Mouse (Mus musculus) hindbrain, embryonic 11.5 days (tissue): Measurements from ENCODE around the gene Thsd1. TPM values are rescaled to one million over a fixed set of nuclear protein-coding genes. Genes with fewer than 3 reads are reported as not detected.
"Not testable (repeated sequence)": the region's sequence is repeated elsewhere in the genome, so short reads cannot be mapped to it uniquely, and the experiment has no call there.

Experiments
- ATAC-seq: fragments of 200-750 bp; cut with Nextera tagmentation; 2 replicates; pipeline ENCODE4 v1.8.0; 2017; ENCODE audit warnings: mild to moderate bottlenecking, moderate TSS enrichment, moderate library complexity; ENCODE audit not compliant: low FRiP score
- DNase-seq: peaks from one replicate; pipeline ENCODE4 v3.0.0-alpha.2; 2015; ENCODE audit warnings: low spot score
- H3K27ac ChIP-seq: fragments of 300-500 bp; sonication (generic); 2 replicates; pipeline ENCODE4 v1.5.1; 2014; ENCODE audit warnings: mild to moderate bottlenecking, low read depth, low read length
- H3K27me3 ChIP-seq: fragments of 300-500 bp; sonication (generic); 2 replicates; pipeline ENCODE4 v1.6.1; 2014; ENCODE audit warnings: mild to moderate bottlenecking, low read length, moderate library complexity, mixed read lengths; ENCODE audit not compliant: control insufficient read depth, insufficient read depth
- H3K36me3 ChIP-seq: fragments of 300-500 bp; sonication (generic); 2 replicates; pipeline ENCODE4 v1.6.1; 2014; ENCODE audit warnings: mild to moderate bottlenecking, low read length, moderate library complexity, mixed read lengths; ENCODE audit not compliant: control insufficient read depth, insufficient read depth
- H3K4me1 ChIP-seq: fragments of 300-500 bp; sonication (generic); replicated peaks from 2 replicates; pipeline ENCODE4 v1.6.1; 2014; ENCODE audit warnings: low read length, mixed read lengths; ENCODE audit not compliant: control insufficient read depth, insufficient read depth
- H3K4me2 ChIP-seq: fragments of 300-500 bp; sonication (generic); replicated peaks from 2 replicates; pipeline ENCODE4 v1.6.1; 2014; ENCODE audit warnings: mild to moderate bottlenecking, low read depth, low read length
- H3K4me3 ChIP-seq: fragments of 300-500 bp; sonication (generic); 2 replicates; pipeline ENCODE4 v1.5.1; 2014; ENCODE audit warnings: low read depth, low read length
- H3K9ac ChIP-seq: fragments of 300-500 bp; sonication (generic); 2 replicates; pipeline ENCODE4 v1.6.1; 2014; ENCODE audit warnings: low read depth, low read length
- H3K9me3 ChIP-seq: fragments of 300-500 bp; sonication (generic); 2 replicates; pipeline ENCODE4 v1.6.1; 2016; ENCODE audit warnings: low read length; ENCODE audit not compliant: control insufficient read depth
- WGBS: fragments of 180-500 bp; shearing (Covaris S2); extraction: QIAGEN DNeasy Blood & Tissue Kit; methylation state at CpG from one replicate; pipeline ENCODE4 v1.1.7; 2014; 5-methylcytosine and 5-hydroxymethylcytosine counted together
- polyA plus RNA-seq: library from polyadenylated mRNA; unstranded; fragments of >200 nt; fragmentation: Nextera tagmentation; extraction: Ambion mirVana; gene quantifications from 2 replicates; pipeline ENCODE4 v1.2.1, GENCODE M21; 2014

Gene Thsd1
- polyA plus RNA-seq, 1 experiment from 2014 or later = 8.8 TPM

- WGBS = 80% methylated on average over 10 of the region's 10 CpGs
- DNase-seq = no peak
- no peaks in the 10 kb centered on the region for H3K27me3 ChIP-seq
- no peak overlapping the region for H3K9ac ChIP-seq
- H3K4me1 ChIP-seq = no peaks in the 10 kb centered on the region
- H3K9me3 ChIP-seq = no peaks in the 10 kb centered on the region
- H3K4me3 ChIP-seq = no peak overlapping the region
- no peak for ATAC-seq
- H3K27ac ChIP-seq = no peak overlapping the region
- H3K4me2 ChIP-seq = no peak overlapping the region
- no peaks in the 10 kb centered on the region for H3K36me3 ChIP-seq
These were observed 47.5 kb downstream of the Thsd1 start for GRCm38 (mm10) chr8:22274641-22275040.

- H3K9ac ChIP-seq = no peak within 1 kb of the TSS
- 82% methylated on average over 2 of the region's 2 CpGs for WGBS
- H3K36me3 ChIP-seq = no peaks in the 10 kb centered on the region
- H3K4me2 ChIP-seq = no peak within 1 kb of the TSS
- H3K27ac ChIP-seq = no peak within 1 kb of the TSS
- H3K27me3 ChIP-seq = no peaks in the 10 kb centered on the region
- H3K9me3 ChIP-seq = no peaks in the 10 kb centered on the region
- no peak within 1 kb of the TSS for H3K4me3 ChIP-seq
- no peaks in the 10 kb centered on the region for H3K4me1 ChIP-seq
- DNase-seq (no peak), ATAC-seq (no peak)
These were observed 55.9 kb downstream of the Thsd1 start, which contains the start of gene Tpte for GRCm38 (mm10) chr8:22282999-22283491. Tpte (plus strand) TSS chr8:22283441.

- Histone ChIP-seq H3K9me3 (no peaks in the 10 kb centered on the region), H3K27me3 (no peaks in the 10 kb centered on the region), H3K4me1 (no peaks in the 10 kb centered on the region; the same call in 1 of the 2 replicates), H3K9ac (no peak overlapping the region), H3K36me3 (no peaks in the 10 kb centered on the region), H3K4me2 (no peak overlapping the region), H3K4me3 (no peak overlapping the region), H3K27ac (no peak overlapping the region)
- ATAC-seq (no peak), DNase-seq (no peak)
- WGBS = 60% methylated on average over 2 of the region's 2 CpGs
These were observed 75.2 kb downstream of the Thsd1 start for GRCm38 (mm10) chr8:22302326-22302725.

GRCm38 (mm10) chr8:22302896-22303306 lies 75.8 kb downstream of the Thsd1 start:
- no peaks in the 10 kb centered on the region for H3K9me3 ChIP-seq
- 0 out of 2 replicates have a peak overlapping the region, but pooled peaks have one; percentile 21 for H3K9ac ChIP-seq
- WGBS = 16% methylated on average over 7 of the region's 7 CpGs
- H3K36me3 ChIP-seq = no peaks in the 10 kb centered on the region
- peak overlapping the region; percentile 23; the same call in 1 of the 2 replicates for H3K4me2 ChIP-seq
- H3K27me3 ChIP-seq = no peaks in the 10 kb centered on the region
- H3K27ac ChIP-seq = no peak overlapping the region
- peak; percentile 57 for DNase-seq
- peak; percentile 85 for ATAC-seq
- no peak overlapping the region for H3K4me3 ChIP-seq
- H3K4me1 ChIP-seq = no peaks in the 10 kb centered on the region; the same call in 1 of the 2 replicates

- H3K9ac ChIP-seq, ATAC-seq, H3K4me2 ChIP-seq, H3K4me3 ChIP-seq, H3K9me3 ChIP-seq, H3K36me3 ChIP-seq, H3K4me1 ChIP-seq, DNase-seq, H3K27me3 ChIP-seq, H3K27ac ChIP-seq: not testable (repeated sequence)
- WGBS = 86% methylated on average over 8 of the region's 9 CpGs
These were observed 76.9 kb downstream of the Thsd1 start for GRCm38 (mm10) chr8:22304045-22304444.

- H3K9ac ChIP-seq = no peak overlapping the region
- no peaks in the 10 kb centered on the region for H3K27me3 ChIP-seq
- 87% methylated on average over 10 of the region's 10 CpGs for WGBS
- H3K4me1 ChIP-seq = no peaks in the 10 kb centered on the region; the same call in 1 of the 2 replicates
- no peak overlapping the region for H3K4me3 ChIP-seq
- H3K36me3 ChIP-seq = no peaks in the 10 kb centered on the region
- no peaks in the 10 kb centered on the region for H3K9me3 ChIP-seq
- no peak overlapping the region for H3K27ac ChIP-seq
- no peak for ATAC-seq
- no peak overlapping the region for H3K4me2 ChIP-seq
- no peak for DNase-seq
These were observed 79.9 kb downstream of the Thsd1 start for GRCm38 (mm10) chr8:22306999-22307398.

Other genes with a start within 250 kb of the Thsd1 start
- gene Atp7b, start 167.0 kb upstream of the Thsd1 start, polyA plus RNA-seq = 1.3 and 1.9 TPM in 2 replicates
- 32.3 and 34.1 TPM in 2 replicates for gene Alg11, start 166.6 kb upstream of the Thsd1 start, polyA plus RNA-seq
- 0.77 and 0.91 TPM in 2 replicates for gene Nek5, start 102.3 kb upstream of the Thsd1 start, polyA plus RNA-seq
- 10.2 and 10.5 TPM in 2 replicates for gene Nek3, start 60.9 kb upstream of the Thsd1 start, polyA plus RNA-seq
- 52.1 and 58.7 TPM in 2 replicates for gene Ckap2, start 41.5 kb upstream of the Thsd1 start, polyA plus RNA-seq
- gene Vps36, start 34.5 kb upstream of the Thsd1 start, polyA plus RNA-seq = 35.8 and 39.8 TPM in 2 replicates
- not detected in 2 replicates for gene Tpte, start 56.1 kb downstream of the Thsd1 start, polyA plus RNA-seq
- gene Slc25a15, start 171.3 kb downstream of the Thsd1 start, polyA plus RNA-seq = 11.3 and 14.7 TPM in 2 replicates
- 43.2 and 49.3 TPM in 2 replicates for gene Mrps31, start 184.0 kb downstream of the Thsd1 start, polyA plus RNA-seq